Mouse (Mus musculus): Measurements from ENCODE around the gene Gpatch8. TPM values are rescaled to one million over a fixed set of nuclear protein-coding genes. Genes with fewer than 3 reads are reported as not detected.
"Not testable (repeated sequence)": the region's sequence is repeated elsewhere in the genome, so short reads cannot be mapped to it uniquely, and the experiment has no call there.

Gene Gpatch8
- polyA plus RNA-seq, 1 experiment from 2014 or later: 77.6 TPM

DNA sequence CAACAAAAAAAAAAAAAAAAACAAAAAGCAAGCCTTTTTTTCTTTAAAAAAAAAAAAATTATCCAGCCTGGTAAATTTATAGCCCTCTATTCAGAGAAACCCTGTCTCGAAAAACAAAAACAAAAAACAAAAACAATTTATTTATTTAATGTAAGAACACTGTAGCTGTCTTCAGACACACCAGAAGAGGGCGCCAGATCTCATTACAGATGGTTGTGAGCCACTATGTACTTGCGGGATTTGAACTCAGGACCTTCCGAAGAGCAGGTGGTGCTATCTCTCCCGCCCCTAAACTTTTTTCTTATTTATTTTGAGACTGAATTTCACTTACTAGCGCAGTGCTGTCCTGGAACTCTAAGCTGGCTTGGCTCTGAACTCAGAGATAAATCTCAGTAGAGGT, 11.0 kb upstream of the Gpatch8 start:
- WGBS: 93% methylated on average over 6 of the region's 6 CpGs

DNA sequence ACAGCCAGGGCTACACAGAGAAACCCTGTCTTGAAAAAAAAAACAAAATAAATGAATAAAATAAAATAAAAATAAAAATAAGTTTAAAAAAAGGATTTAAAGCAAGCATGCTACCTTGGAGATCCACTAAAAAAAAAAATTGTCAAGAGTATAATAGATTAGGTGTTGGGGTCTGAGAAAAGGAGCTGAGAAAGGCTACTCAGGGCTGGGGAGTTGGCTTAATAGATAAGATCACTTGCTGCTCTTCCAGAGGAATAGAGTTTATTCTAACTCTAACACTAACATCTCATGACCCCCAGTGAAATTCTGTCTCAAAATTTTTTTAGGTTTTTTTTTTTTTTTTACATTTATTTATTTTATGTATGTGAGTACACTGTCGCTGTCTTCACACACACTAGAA, 10.1 kb upstream of the Gpatch8 start:
- Histone ChIP-seq H3K27me3 (no peaks in the 10 kb centered on the region), H3K4me1 (no peaks in the 10 kb centered on the region), H3K4me2 (replicated peaks) (no peak overlapping the region), H3K4me3 (no peak overlapping the region), H3K9me3 (no peaks in the 10 kb centered on the region), H3K36me3 (no peaks in the 10 kb centered on the region), H3K27ac (replicated peaks) (no peak overlapping the region), H3K9ac (replicated peaks) (no peak overlapping the region)
- 88% methylated on average over 1 of the region's 1 CpGs for WGBS
- ATAC-seq (replicated peaks): no peak

More for the DNA sequence above, 11.0 kb upstream of the Gpatch8 start:
- Histone ChIP-seq H3K9ac (replicated peaks) (no peak overlapping the region), H3K4me2 (replicated peaks) (no peak overlapping the region), H3K4me3 (no peak overlapping the region), H3K4me1 (no peaks in the 10 kb centered on the region), H3K27me3 (no peaks in the 10 kb centered on the region), H3K9me3 (no peaks in the 10 kb centered on the region), H3K27ac (replicated peaks) (no peak overlapping the region), H3K36me3 (no peaks in the 10 kb centered on the region)
- no peak for ATAC-seq (replicated peaks)

DNA sequence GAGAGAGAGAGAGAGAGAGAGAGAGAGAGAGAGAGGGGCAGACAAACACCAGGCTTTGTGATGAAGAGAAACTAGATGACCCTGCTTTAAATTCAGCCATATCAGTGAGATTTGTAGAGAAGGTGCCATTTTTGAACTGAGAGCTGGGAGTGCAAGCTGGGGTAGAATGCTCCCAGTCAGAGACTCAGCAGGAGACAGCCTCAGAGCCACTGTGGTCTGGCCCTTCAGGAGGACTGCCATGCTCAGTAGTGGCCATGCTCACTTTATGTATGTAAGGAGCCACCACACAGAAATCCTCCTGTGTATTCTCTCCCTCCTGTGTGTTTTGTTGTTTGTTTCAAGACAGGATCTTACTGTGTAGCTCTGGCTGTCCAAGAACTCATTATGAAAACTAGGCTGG, 9.5 kb upstream of the Gpatch8 start:
- H3K4me2 ChIP-seq (replicated peaks): no peak overlapping the region
- ATAC-seq (replicated peaks): no peak
- H3K4me1 ChIP-seq: no peaks in the 10 kb centered on the region
- no peak overlapping the region for H3K27ac ChIP-seq (replicated peaks)
- H3K4me3 ChIP-seq: no peak overlapping the region
- H3K9ac ChIP-seq (replicated peaks): no peak overlapping the region
- no peaks in the 10 kb centered on the region for H3K9me3 ChIP-seq
- no peaks in the 10 kb centered on the region for H3K36me3 ChIP-seq
- H3K27me3 ChIP-seq: no peaks in the 10 kb centered on the region

DNA sequence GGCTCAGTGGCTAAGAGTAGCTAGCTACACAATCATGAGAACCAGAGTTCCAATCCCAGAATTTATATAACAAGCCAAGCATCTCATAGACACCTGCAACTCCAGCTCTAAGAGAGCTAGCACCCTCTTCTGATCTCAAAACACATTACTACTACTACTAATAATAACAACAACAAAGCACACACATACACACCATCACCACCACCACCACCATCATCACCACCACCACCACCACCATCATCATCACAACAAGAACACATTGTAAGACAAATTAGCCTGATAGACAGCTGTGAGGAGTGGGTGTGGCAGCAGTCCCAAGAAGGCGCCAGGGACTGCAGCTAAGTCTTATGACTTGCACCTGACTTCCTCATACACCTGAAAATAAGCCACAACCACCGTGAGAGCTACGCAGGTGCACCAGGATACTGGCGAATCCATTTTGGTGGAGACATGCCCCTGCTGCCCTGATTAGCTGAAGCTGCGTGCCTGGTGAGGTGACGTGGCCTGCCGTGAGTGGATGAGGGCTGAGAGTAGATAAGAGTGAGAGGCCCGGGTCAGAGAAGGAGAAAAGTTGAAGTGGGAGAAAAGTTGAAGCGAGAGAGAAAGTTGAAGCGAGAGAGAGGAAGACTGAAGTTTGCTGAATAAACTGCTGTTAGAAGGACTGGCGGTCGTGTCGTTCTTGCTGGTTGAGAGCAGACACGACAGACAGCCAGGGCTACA, 8.9 kb upstream of the Gpatch8 start:
- H3K4me3 ChIP-seq; H3K4me2 ChIP-seq (replicated peaks); H3K9ac ChIP-seq (replicated peaks); ATAC-seq (replicated peaks); H3K27ac ChIP-seq (replicated peaks); H3K4me1 ChIP-seq; H3K36me3 ChIP-seq; H3K9me3 ChIP-seq; H3K27me3 ChIP-seq: not testable (repeated sequence)
- 87% methylated on average over 14 of the region's 14 CpGs for WGBS

DNA sequence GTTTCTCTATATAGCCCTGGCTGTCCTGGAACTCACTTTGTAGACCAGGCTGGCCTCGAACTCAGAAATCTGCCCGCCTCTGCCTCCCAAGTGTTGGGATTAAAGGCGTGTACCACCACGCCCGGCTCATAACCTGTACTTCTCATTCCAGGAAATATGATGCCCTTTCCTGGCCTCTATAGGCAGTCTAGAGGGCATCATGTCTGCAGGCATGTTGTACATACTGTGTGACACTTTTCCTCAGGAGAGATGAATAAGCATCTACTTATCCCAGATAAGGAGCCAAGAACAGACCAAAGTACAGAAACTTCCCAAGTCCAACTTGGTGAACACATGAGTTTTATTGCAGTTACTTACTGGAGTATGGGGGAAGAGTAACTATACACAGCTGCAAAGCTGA, 2.5 kb upstream of the Gpatch8 start:
- no peak overlapping the region for H3K4me2 ChIP-seq (replicated peaks)
- H3K27me3 ChIP-seq: no peaks in the 10 kb centered on the region
- H3K4me1 ChIP-seq: peaks cover 17% of the 10 kb centered on the region
- no peaks in the 10 kb centered on the region for H3K9me3 ChIP-seq
- no peak for ATAC-seq (replicated peaks)
- H3K27ac ChIP-seq (replicated peaks): no peak overlapping the region
- no peaks in the 10 kb centered on the region for H3K36me3 ChIP-seq
- H3K9ac ChIP-seq (replicated peaks): no peak overlapping the region
- no peak overlapping the region for H3K4me3 ChIP-seq
- WGBS: 88% methylated on average over 3 of the region's 5 CpGs

DNA sequence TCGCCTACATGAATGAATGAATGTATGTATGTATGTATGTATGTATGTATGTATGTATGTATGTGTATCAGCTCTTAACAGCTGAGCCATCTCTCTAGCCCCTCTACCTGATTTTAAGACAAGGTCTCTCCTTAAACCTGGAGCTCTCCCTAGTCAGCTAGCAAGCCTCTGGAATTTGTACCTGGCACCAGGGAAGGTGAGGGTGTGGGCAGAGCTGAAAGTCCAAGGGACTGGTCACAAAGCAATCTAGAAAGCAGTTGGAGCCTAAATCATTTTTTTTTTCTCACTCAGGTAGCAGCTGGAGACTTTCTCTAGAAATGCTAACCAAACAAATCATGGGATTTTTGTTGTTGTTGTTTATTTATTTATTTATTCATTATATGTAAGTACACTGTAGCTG, 1.2 kb upstream of the Gpatch8 start:
- no peak for ATAC-seq (replicated peaks)
- 88% methylated on average over 1 of the region's 1 CpGs for WGBS
- no peak overlapping the region for H3K4me2 ChIP-seq (replicated peaks)
- H3K9me3 ChIP-seq: no peaks in the 10 kb centered on the region
- no peak overlapping the region for H3K4me3 ChIP-seq
- H3K9ac ChIP-seq (replicated peaks): no peak overlapping the region
- no peak overlapping the region for H3K27ac ChIP-seq (replicated peaks)
- no peaks in the 10 kb centered on the region for H3K27me3 ChIP-seq
- no peaks in the 10 kb centered on the region for H3K36me3 ChIP-seq
- H3K4me1 ChIP-seq: peaks cover 27% of the 10 kb centered on the region

DNA sequence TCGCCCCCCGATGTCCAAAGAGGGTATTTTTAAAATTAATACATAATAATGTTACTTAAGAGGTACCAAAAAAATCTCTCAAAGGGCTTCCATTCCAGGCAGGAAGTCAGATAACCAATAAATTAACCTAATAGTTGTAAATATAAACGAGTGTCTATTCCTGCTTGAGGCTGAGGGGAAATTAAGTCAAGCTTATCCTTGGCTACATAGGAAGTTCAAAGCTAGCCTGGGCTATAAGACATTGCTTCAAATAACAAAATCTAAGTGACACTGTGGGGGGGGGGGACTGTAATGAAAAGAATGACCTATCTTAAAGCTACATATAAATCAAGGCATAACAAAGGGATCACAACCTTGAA, 503 bp upstream of the Gpatch8 start:
- no peaks in the 10 kb centered on the region for H3K36me3 ChIP-seq
- H3K9me3 ChIP-seq: no peaks in the 10 kb centered on the region
- peak overlapping the region; percentile 98 for H3K4me3 ChIP-seq
- H3K4me1 ChIP-seq: peaks cover 33% of the 10 kb centered on the region
- 26% methylated on average over 3 of the region's 3 CpGs for WGBS
- H3K27ac ChIP-seq (replicated peaks): peak overlapping the region; percentile 94
- peak overlapping the region; percentile 76 for H3K4me2 ChIP-seq (replicated peaks)
- ATAC-seq (replicated peaks): peak; percentile 14; the same call in 1 of the 2 replicates
- H3K27me3 ChIP-seq: no peaks in the 10 kb centered on the region
- H3K9ac ChIP-seq (replicated peaks): no peak overlapping the region

DNA sequence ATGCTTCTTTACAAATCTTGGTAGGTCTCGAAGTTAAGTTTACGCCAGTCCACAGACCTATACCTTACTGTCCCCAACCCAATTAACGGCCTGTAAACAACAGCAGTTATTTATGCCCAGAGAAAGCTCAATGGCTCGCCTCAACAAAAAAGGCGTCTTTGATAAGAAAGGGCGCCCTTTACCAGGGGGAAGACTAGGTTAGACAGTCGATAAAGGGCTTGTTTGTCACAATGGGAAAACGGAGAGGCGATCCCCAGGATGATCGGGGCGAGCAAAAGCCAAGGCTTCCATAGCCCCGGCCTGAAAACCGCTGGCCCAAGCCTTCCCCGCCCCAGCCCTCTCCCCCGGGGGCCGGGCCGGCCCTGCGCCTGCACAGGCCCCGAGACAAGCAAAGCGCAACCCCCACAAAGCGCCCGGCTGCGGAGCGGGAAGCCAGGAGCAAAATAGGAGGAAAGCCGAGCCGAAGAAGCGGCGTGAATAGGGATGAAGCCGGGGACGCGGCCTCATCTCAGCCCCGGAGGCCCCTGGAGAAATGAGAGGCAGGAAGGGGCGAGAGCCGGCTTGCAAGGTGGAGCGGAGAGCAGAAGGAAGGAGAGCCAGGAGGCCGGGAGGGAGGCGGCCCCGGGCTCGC, 677 bp downstream of the Gpatch8 start:
- Histone ChIP-seq H3K9me3 (no peaks in the 10 kb centered on the region), H3K27me3 (no peaks in the 10 kb centered on the region), H3K4me1 (peaks cover 40% of the 10 kb centered on the region), H3K4me3 (peak overlapping the region; percentile 98), H3K4me2 (replicated peaks) (peak overlapping the region; percentile 76), H3K9ac (replicated peaks) (peak overlapping the region; percentile 99), H3K36me3 (no peaks in the 10 kb centered on the region), H3K27ac (replicated peaks) (peak overlapping the region; percentile 94)
- WGBS: 0% methylated on average over 36 of the region's 39 CpGs
- ATAC-seq (replicated peaks): peak; percentile 74

DNA sequence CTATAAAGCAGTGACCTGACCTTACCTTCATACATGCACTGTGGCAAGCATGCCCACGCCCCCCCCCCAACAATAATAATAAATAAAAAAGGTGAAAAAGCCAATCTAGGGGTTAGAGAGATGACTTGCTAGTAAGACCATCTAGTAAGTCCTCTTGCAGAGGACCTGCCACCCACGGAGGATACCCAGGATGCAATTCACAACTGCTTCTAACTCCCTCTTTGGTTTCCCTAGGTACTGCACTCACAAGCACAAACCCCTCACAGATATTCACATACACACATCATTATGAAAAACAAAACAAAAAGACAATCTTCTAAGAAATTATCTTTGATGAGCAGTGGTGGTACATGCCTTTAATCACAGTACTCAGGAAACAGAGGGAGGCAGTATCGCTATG, 4.1 kb downstream of the Gpatch8 start:
- no peaks in the 10 kb centered on the region for H3K36me3 ChIP-seq
- no peak overlapping the region for H3K27ac ChIP-seq (replicated peaks)
- 91% methylated on average over 3 of the region's 3 CpGs for WGBS
- H3K4me3 ChIP-seq: no peak overlapping the region
- no peak overlapping the region for H3K9ac ChIP-seq (replicated peaks)
- no peak for ATAC-seq (replicated peaks)
- no peak overlapping the region for H3K4me2 ChIP-seq (replicated peaks)
- H3K9me3 ChIP-seq: no peaks in the 10 kb centered on the region
- peaks cover 46% of the 10 kb centered on the region for H3K4me1 ChIP-seq
- no peaks in the 10 kb centered on the region for H3K27me3 ChIP-seq

DNA sequence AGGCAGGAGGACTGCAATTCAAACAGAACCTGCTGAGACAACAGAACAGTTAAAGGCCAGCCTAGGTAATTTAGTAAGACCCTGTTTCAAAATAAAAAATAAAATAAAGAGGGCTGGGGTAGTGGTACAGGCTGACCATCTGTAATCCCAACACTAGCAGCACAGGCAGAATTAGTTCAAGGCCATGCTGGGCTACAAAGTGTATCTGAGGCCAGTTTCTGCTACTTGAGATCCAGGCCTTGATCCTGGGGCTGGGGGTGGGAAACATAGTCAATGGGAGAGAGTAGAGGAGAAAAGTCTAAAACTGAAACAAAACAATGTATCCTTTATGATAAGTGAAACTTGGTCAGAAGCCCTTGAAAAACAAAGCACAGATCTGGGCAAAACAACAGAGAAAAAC, 5.0 kb downstream of the Gpatch8 start:
- no peak overlapping the region for H3K4me3 ChIP-seq
- H3K4me1 ChIP-seq: peaks cover 42% of the 10 kb centered on the region
- H3K4me2 ChIP-seq (replicated peaks): no peak overlapping the region
- no peaks in the 10 kb centered on the region for H3K36me3 ChIP-seq
- no peaks in the 10 kb centered on the region for H3K9me3 ChIP-seq
- H3K9ac ChIP-seq (replicated peaks): no peak overlapping the region
- no peak for ATAC-seq (replicated peaks)
- H3K27me3 ChIP-seq: no peaks in the 10 kb centered on the region
- no peak overlapping the region for H3K27ac ChIP-seq (replicated peaks)

DNA sequence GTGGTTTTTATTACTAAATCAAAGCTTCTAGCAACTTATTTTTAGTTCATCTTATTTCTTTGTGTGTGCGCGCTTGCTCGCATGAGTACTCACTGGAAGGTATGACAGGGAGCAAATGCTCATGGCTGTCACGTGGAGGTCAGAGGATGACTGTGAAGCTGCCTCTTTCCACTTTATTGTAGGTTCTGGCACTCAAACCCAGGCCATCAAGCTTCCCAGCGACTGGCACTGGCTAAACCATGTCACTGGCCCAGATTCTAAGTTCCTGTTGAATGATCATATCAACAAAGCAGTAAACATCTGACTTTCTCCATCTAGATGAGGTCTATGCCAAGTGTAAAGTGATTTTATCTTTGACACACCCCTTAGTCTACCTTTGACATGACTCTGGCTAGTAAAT, 14.7 kb downstream of the Gpatch8 start:
- Histone ChIP-seq H3K27me3 (no peaks in the 10 kb centered on the region), H3K9me3 (no peaks in the 10 kb centered on the region), H3K27ac (replicated peaks) (no peak overlapping the region), H3K4me3 (no peak overlapping the region), H3K36me3 (peaks cover 7% of the 10 kb centered on the region; the same call in 1 of the 2 replicates), H3K4me1 (0 out of 2 replicates have a peak, but pooled peaks cover 5% of the 10 kb centered on the region), H3K9ac (replicated peaks) (no peak overlapping the region), H3K4me2 (replicated peaks) (no peak overlapping the region)
- 92% methylated on average over 5 of the region's 5 CpGs for WGBS
- ATAC-seq (replicated peaks): no peak

DNA sequence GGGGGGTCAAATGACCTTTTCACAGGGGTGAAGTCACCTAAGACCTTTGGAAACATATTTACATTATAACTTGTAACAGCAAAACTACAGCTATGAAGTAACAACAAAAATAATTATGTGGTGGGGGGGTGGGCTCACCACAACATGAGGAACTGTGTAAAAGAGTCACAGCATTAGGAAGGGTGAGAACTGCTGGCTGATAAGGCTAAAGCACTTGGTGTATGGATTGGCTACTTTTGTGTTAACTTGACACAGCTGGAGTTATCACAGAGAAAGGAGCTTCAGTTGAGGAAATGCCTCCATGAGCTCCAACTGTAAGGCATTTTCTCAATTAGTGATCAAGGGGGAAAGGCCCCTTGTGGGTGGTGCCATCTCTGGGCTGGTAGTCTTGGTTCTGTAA, 15.9 kb downstream of the Gpatch8 start:
- not testable (repeated sequence) for ATAC-seq (replicated peaks); H3K9ac ChIP-seq (replicated peaks)

DNA sequence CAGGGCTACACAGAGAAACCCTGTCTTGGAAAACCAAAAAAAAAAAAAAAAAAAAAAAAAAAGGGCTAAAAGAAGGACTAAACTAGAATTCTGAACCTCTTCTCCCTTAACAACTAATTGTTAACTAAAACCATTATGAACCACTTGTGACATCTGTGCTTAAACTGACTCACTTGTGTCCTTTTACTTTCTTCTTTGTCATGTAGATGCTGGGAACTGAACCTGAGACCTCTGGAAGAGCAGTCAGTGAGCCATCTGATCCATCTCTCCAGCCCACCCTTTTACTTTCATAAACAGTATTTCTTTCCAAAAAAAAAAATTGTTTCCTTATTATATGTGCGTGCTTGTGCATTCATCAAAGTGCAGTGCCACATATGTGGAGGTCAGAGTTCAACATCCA, 16.5 kb downstream of the Gpatch8 start:
- H3K9me3 ChIP-seq: no peaks in the 10 kb centered on the region
- ATAC-seq (replicated peaks): no peak
- H3K4me1 ChIP-seq: 0 out of 2 replicates have a peak, but pooled peaks cover 6% of the 10 kb centered on the region
- H3K27me3 ChIP-seq: no peaks in the 10 kb centered on the region
- H3K27ac ChIP-seq (replicated peaks): no peak overlapping the region
- no peak overlapping the region for H3K4me2 ChIP-seq (replicated peaks)
- peaks cover 9% of the 10 kb centered on the region; the same call in 1 of the 2 replicates for H3K36me3 ChIP-seq
- WGBS: 71% methylated on average over 1 of the region's 1 CpGs
- H3K4me3 ChIP-seq: no peak overlapping the region
- H3K9ac ChIP-seq (replicated peaks): no peak overlapping the region

More for the DNA sequence above, 15.9 kb downstream of the Gpatch8 start:
- H3K9me3 ChIP-seq; H3K4me2 ChIP-seq (replicated peaks); H3K27ac ChIP-seq (replicated peaks); H3K4me1 ChIP-seq; H3K36me3 ChIP-seq; H3K4me3 ChIP-seq; H3K27me3 ChIP-seq: not testable (repeated sequence)
